Mouse (Mus musculus) embryonic fibroblast, embryonic 13.5 days (primary cell): Measurements from ENCODE around the gene B430305J03Rik.

ENCODE experiments used
- CTCF ChIP-seq: IDR thresholded peaks from 2 replicates; pipeline ENCODE4 v1.5.1; 2011; ENCODE audit warnings: mild to moderate bottlenecking, control low read depth, low read length, moderate library complexity, borderline replicate concordance; ENCODE audit not compliant: insufficient read depth
- POLR2A ChIP-seq: IDR thresholded peaks from 2 replicates; pipeline ENCODE4 v1.6.1; 2011; ENCODE audit warnings: low read depth, mild to moderate bottlenecking, control low read depth, low read length, moderate library complexity

DNA sequence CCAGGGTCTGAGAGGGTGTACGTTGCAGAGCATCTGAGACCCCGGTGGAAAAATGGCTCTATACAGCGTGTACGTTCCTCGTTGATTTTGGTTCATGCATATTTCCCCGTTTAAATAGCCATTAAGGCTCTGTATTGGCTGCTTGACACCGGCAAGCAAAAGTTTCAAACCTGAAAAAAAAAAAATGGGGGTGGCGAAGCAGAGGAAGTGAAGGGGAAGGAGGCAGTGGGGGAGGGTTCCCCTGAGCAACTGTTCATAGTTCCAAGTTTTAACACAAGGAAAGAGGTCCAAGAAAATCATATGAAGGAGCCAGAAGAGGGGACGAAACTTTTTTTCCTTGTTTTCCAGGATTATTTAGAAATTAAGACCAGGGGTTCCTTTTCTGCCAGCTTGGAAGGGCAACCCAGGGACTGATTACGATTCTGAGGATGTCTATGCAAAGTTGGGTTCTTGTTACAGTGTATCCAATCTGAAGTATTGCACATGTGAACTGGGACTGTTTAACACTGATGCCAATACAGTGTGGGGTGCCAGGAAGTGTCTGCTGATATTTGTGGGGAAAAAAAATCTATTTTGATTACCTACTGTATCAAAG, at the start of gene B430305J03Rik:
- TF ChIP-seq CTCF (no peak), POLR2A (no peak)
